Mouse (Mus musculus) C2C12 (cell line): ENCODE measurements at regions not wholly inside any gene's neighbourhood (a gene's known extent, or its start where the extent isn't known, plus 50 kb on each side); places are given as distances from the start of the nearest gene placed in this dataset.

ENCODE experiments used
- CTCF ChIP-seq: IDR thresholded peaks from one replicate; pipeline ENCODE4 v1.5.1; 2011; ENCODE audit not compliant: control insufficient read depth, insufficient read depth, insufficient read length
- MAX ChIP-seq: IDR thresholded peaks from one replicate; pipeline ENCODE4 v1.6.1; 2011; ENCODE audit warnings: mild to moderate bottlenecking, control low read depth

GRCm38 (mm10) chr10:122528222-122528621, 79.9 kb downstream of the Avpr1a start:
- TF ChIP-seq CTCF (no peak), MAX (no peak)
